Mouse (Mus musculus): Measurements from ENCODE around the gene Ang. TPM values are rescaled to one million over a fixed set of nuclear protein-coding genes. Genes with fewer than 3 reads are reported as not detected.
A peak's percentile ranks its signal among the peaks of the same experiment; 100 is the strongest.

Gene Ang
- polyA plus RNA-seq, 1 experiment from 2014 or later, result 7.5 TPM

- H3K9ac ChIP-seq (ENCODE audit: low read depth, low read length), result peak overlapping the region; percentile 40; the same call in 1 of the 2 replicates
- 12% methylated on average over 9 of the region's 9 CpGs for WGBS
- no peaks in the 10 kb centered on the region for H3K4me1 ChIP-seq (replicated peaks; ENCODE audit: insufficient read depth, low read length)
- no peak for TF ChIP-seq CTCF (IDR thresholded peaks at IDR 0.05; ENCODE audit: low read depth)
- DNase-seq (ENCODE audit: low spot score), result no peak
- peak overlapping the region; percentile 83 for H3K4me2 ChIP-seq (ENCODE audit: low read length)
- H3K4me3 ChIP-seq (replicated peaks; ENCODE audit: low read depth, low read length), result peak overlapping the region; percentile 75
- H3K36me3 ChIP-seq (ENCODE audit: insufficient read depth, low read length), result no peaks in the 10 kb centered on the region
- ATAC-seq (replicated peaks; ENCODE audit: low FRiP score, low read depth), result no peak
- no peaks in the 10 kb centered on the region for H3K27me3 ChIP-seq (ENCODE audit: insufficient read depth, low read length)
- H3K27ac ChIP-seq, result no peak overlapping the region
- no peaks in the 10 kb centered on the region for H3K9me3 ChIP-seq (replicated peaks; ENCODE audit: low read length)
These were observed 3.2 kb upstream of the Ang start for GRCm38 (mm10) chr14:51087762-51088161.

GRCm38 (mm10) chr14:51088166-51088969 is 2.6 kb upstream of the Ang start:
- Histone ChIP-seq H3K4me2 (ENCODE audit: low read length) (peak overlapping the region; percentile 83), H3K9ac (ENCODE audit: low read depth, low read length) (peak overlapping the region; percentile 65), H3K4me1 (replicated peaks; ENCODE audit: insufficient read depth, low read length) (no peaks in the 10 kb centered on the region), H3K9me3 (replicated peaks; ENCODE audit: low read length) (no peaks in the 10 kb centered on the region), H3K4me3 (replicated peaks; ENCODE audit: low read depth, low read length) (peak overlapping the region; percentile 75), H3K27ac (peak overlapping the region; percentile 83), H3K36me3 (ENCODE audit: insufficient read depth, low read length) (no peaks in the 10 kb centered on the region), H3K27me3 (ENCODE audit: insufficient read depth, low read length) (no peaks in the 10 kb centered on the region)
- peak; percentile 69 for DNase-seq (ENCODE audit: low spot score)
- TF ChIP-seq CTCF (IDR thresholded peaks at IDR 0.05; ENCODE audit: low read depth), result no peak
- WGBS, result under 1% methylated on average over 23 of the region's 23 CpGs
- ATAC-seq (replicated peaks; ENCODE audit: low FRiP score, low read depth), result peak; percentile 14; the same call in 1 of the 2 replicates

- H3K9me3 ChIP-seq (replicated peaks; ENCODE audit: low read length), result no peaks in the 10 kb centered on the region
- peak overlapping the region; percentile 75 for H3K4me3 ChIP-seq (replicated peaks; ENCODE audit: low read depth, low read length)
- H3K9ac ChIP-seq (ENCODE audit: low read depth, low read length), result peak overlapping the region; percentile 65
- no peaks in the 10 kb centered on the region for H3K27me3 ChIP-seq (ENCODE audit: insufficient read depth, low read length)
- H3K27ac ChIP-seq, result peak overlapping the region; percentile 83
- H3K36me3 ChIP-seq (ENCODE audit: insufficient read depth, low read length), result no peaks in the 10 kb centered on the region
- peak overlapping the region; percentile 83 for H3K4me2 ChIP-seq (ENCODE audit: low read length)
- peak; percentile 95 for DNase-seq (ENCODE audit: low spot score)
- H3K4me1 ChIP-seq (replicated peaks; ENCODE audit: insufficient read depth, low read length), result no peaks in the 10 kb centered on the region
- peak; percentile 91 for ATAC-seq (replicated peaks; ENCODE audit: low FRiP score, low read depth)
- under 1% methylated on average over 34 of the region's 34 CpGs for WGBS
- TF ChIP-seq CTCF (IDR thresholded peaks at IDR 0.05; ENCODE audit: low read depth), result no peak
These were observed 1.8 kb upstream of the Ang start for GRCm38 (mm10) chr14:51088970-51089673.

- H3K36me3 ChIP-seq (ENCODE audit: insufficient read depth, low read length), result no peaks in the 10 kb centered on the region
- 0 out of 2 replicates have a peak, but pooled peaks have one; percentile 2 for ATAC-seq (replicated peaks; ENCODE audit: low FRiP score, low read depth)
- H3K4me2 ChIP-seq (ENCODE audit: low read length), result peak overlapping the region; percentile 83
- peak; percentile 53 for DNase-seq (ENCODE audit: low spot score)
- H3K4me3 ChIP-seq (replicated peaks; ENCODE audit: low read depth, low read length), result peak overlapping the region; percentile 75
- no peaks in the 10 kb centered on the region for H3K27me3 ChIP-seq (ENCODE audit: insufficient read depth, low read length)
- TF ChIP-seq CTCF (IDR thresholded peaks at IDR 0.05; ENCODE audit: low read depth), result no peak
- H3K27ac ChIP-seq, result peak overlapping the region; percentile 83
- H3K9ac ChIP-seq (ENCODE audit: low read depth, low read length), result peak overlapping the region; percentile 65
- H3K4me1 ChIP-seq (replicated peaks; ENCODE audit: insufficient read depth, low read length), result no peaks in the 10 kb centered on the region
- no peaks in the 10 kb centered on the region for H3K9me3 ChIP-seq (replicated peaks; ENCODE audit: low read length)
- 1% methylated on average over 15 of the region's 15 CpGs for WGBS
These were observed 1.3 kb upstream of the Ang start for GRCm38 (mm10) chr14:51089674-51090076.

GRCm38 (mm10) chr14:51090077-51090781 is 721 bp upstream of the Ang start:
- Histone ChIP-seq H3K9ac (ENCODE audit: low read depth, low read length) (peak overlapping the region; percentile 65), H3K9me3 (replicated peaks; ENCODE audit: low read length) (no peaks in the 10 kb centered on the region), H3K36me3 (ENCODE audit: insufficient read depth, low read length) (no peaks in the 10 kb centered on the region), H3K4me2 (ENCODE audit: low read length) (peak overlapping the region; percentile 83), H3K27me3 (ENCODE audit: insufficient read depth, low read length) (no peaks in the 10 kb centered on the region), H3K4me1 (replicated peaks; ENCODE audit: insufficient read depth, low read length) (no peaks in the 10 kb centered on the region), H3K27ac (peak overlapping the region; percentile 83), H3K4me3 (replicated peaks; ENCODE audit: low read depth, low read length) (peak overlapping the region; percentile 75)
- no peak for TF ChIP-seq CTCF (IDR thresholded peaks at IDR 0.05; ENCODE audit: low read depth)
- WGBS, result under 1% methylated on average over 27 of the region's 27 CpGs
- DNase-seq (ENCODE audit: low spot score), result peak; percentile 89
- ATAC-seq (replicated peaks; ENCODE audit: low FRiP score, low read depth), result peak; percentile 46; the same call in 1 of the 2 replicates

All from kidney, postnatal 0 days (tissue).